Mouse (Mus musculus) intestine, embryonic 14.5 days (tissue): Measurements from ENCODE around the gene Baiap2l2. TPM values are rescaled to one million over a fixed set of nuclear protein-coding genes. Genes with fewer than 3 reads are reported as not detected.
A peak's percentile ranks its signal among the peaks of the same experiment; 100 is the strongest.

ENCODE experiments used
- ATAC-seq: fragments of 200-750 bp; cut with Nextera tagmentation; replicated peaks from 2 replicates; pipeline ENCODE4 v1.8.0; 2017; ENCODE audit warnings: low read depth, moderate number of reproducible peaks, moderate TSS enrichment, moderate library complexity; ENCODE audit not compliant: low FRiP score, low TSS enrichment
- DNase-seq: peaks from one replicate; pipeline ENCODE4 v3.0.0-alpha.2; 2018; ENCODE audit warnings: low spot score
- H3K27ac ChIP-seq: fragments of 300-500 bp; sonication (generic); 2 replicates; pipeline ENCODE4 v1.5.1; 2014; ENCODE audit warnings: low read depth, mild to moderate bottlenecking, control low read depth
- H3K27me3 ChIP-seq: fragments of 300-500 bp; sonication (generic); replicated peaks from 2 replicates; pipeline ENCODE4 v1.6.1; 2014; ENCODE audit warnings: low read length, control low read depth; ENCODE audit not compliant: control insufficient read depth, insufficient read depth
- H3K36me3 ChIP-seq: fragments of 300-500 bp; sonication (generic); 2 replicates; pipeline ENCODE4 v1.6.1; 2014; ENCODE audit warnings: low read length, control low read depth; ENCODE audit not compliant: control insufficient read depth, insufficient read depth
- H3K4me1 ChIP-seq: fragments of 300-500 bp; sonication (generic); replicated peaks from 2 replicates; pipeline ENCODE4 v1.6.1; 2014; ENCODE audit warnings: low read length, control low read depth, mixed read lengths; ENCODE audit not compliant: control insufficient read depth, insufficient read depth
- H3K4me2 ChIP-seq: fragments of 300-500 bp; sonication (generic); 2 replicates; pipeline ENCODE4 v1.6.1; 2014; ENCODE audit warnings: low read length
- H3K4me3 ChIP-seq: fragments of 300-500 bp; sonication (generic); 2 replicates; pipeline ENCODE4 v1.5.1; 2014; ENCODE audit warnings: low read depth, low read length, control low read depth, mixed read lengths
- H3K9ac ChIP-seq: fragments of 300-500 bp; sonication (generic); 2 replicates; pipeline ENCODE4 v1.6.1; 2014; ENCODE audit warnings: mild to moderate bottlenecking, low read length
- H3K9me3 ChIP-seq: fragments of 300-500 bp; sonication (generic); 2 replicates; pipeline ENCODE4 v1.6.1; 2016; ENCODE audit warnings: low read length, control low read depth; ENCODE audit not compliant: control insufficient read depth
- WGBS: fragments of 180-500 bp; shearing (Covaris S2); extraction: QIAGEN DNeasy Blood & Tissue Kit; methylation state at CpG from one replicate; pipeline ENCODE4 v1.1.7; 2014; 5-methylcytosine and 5-hydroxymethylcytosine counted together
- polyA plus RNA-seq: library from polyadenylated mRNA; unstranded; fragments of >200 nt; fragmentation: Nextera tagmentation; extraction: Ambion mirVana; gene quantifications from 2 replicates; pipeline ENCODE4 v1.2.1, GENCODE M21; 2014

Baiap2l2 gene
- polyA plus RNA-seq, 1 experiment from 2014 or later, result 9.4 TPM

- peak overlapping the region; percentile 99 for H3K4me2 ChIP-seq
- peak overlapping the region; percentile 49 for H3K4me3 ChIP-seq
- no peak overlapping the region for H3K27ac ChIP-seq
- no peaks in the 10 kb centered on the region for H3K36me3 ChIP-seq
- no peaks in the 10 kb centered on the region for H3K9me3 ChIP-seq
- peak overlapping the region; percentile 50 for H3K9ac ChIP-seq
- H3K27me3 ChIP-seq, result peaks cover 35% of the 10 kb centered on the region
- H3K4me1 ChIP-seq, result 0 out of 2 replicates have a peak, but pooled peaks cover 5% of the 10 kb centered on the region
- ATAC-seq (peak; percentile 41), DNase-seq (peak; percentile 69)
- under 1% methylated on average over 22 of the region's 28 CpGs for WGBS
Observed at GRCm38 (mm10) chr15:79261757-79262156, 23.6 kb downstream of the Baiap2l2 start.

- H3K27ac ChIP-seq, result no peak overlapping the region
Observed at GRCm38 (mm10) chr15:79261095-79261725, 24.1 kb downstream of the Baiap2l2 start.

GRCm38 (mm10) chr15:79258521-79258920, 26.8 kb downstream of the Baiap2l2 start:
- Histone ChIP-seq H3K27me3 (peaks cover 41% of the 10 kb centered on the region), H3K4me3 (no peak overlapping the region), H3K4me2 (no peak overlapping the region), H3K36me3 (no peaks in the 10 kb centered on the region), H3K4me1 (0 out of 2 replicates have a peak, but pooled peaks cover 5% of the 10 kb centered on the region), H3K9me3 (no peaks in the 10 kb centered on the region), H3K9ac (no peak overlapping the region), H3K27ac (no peak overlapping the region)
- WGBS, result 28% methylated on average over 17 of the region's 17 CpGs
- ATAC-seq (no peak), DNase-seq (no peak)

More at GRCm38 (mm10) chr15:79261095-79261725, 24.1 kb downstream of the Baiap2l2 start:
- peak overlapping the region; percentile 50 for H3K9ac ChIP-seq
- no peaks in the 10 kb centered on the region for H3K9me3 ChIP-seq
- H3K27me3 ChIP-seq, result peaks cover 35% of the 10 kb centered on the region
- 0 out of 2 replicates have a peak, but pooled peaks cover 5% of the 10 kb centered on the region for H3K4me1 ChIP-seq
- peak; percentile 80 for DNase-seq
- 1% methylated on average over 54 of the region's 62 CpGs for WGBS
- H3K4me3 ChIP-seq, result peak overlapping the region; percentile 49
- H3K36me3 ChIP-seq, result no peaks in the 10 kb centered on the region
- ATAC-seq, result peak; percentile 70
- peak overlapping the region; percentile 99 for H3K4me2 ChIP-seq

- WGBS, result 26% methylated on average over 3 of the region's 3 CpGs
- DNase-seq, result no peak
- no peaks in the 10 kb centered on the region for H3K36me3 ChIP-seq
- no peak within 1 kb of the TSS for H3K9ac ChIP-seq
- no peak within 1 kb of the TSS for H3K4me2 ChIP-seq
- H3K27me3 ChIP-seq, result peaks cover 37% of the 10 kb centered on the region
- H3K4me1 ChIP-seq, result no peaks in the 10 kb centered on the region; the same call in 1 of the 2 replicates
- H3K4me3 ChIP-seq, result no peak within 1 kb of the TSS
- H3K27ac ChIP-seq, result no peak within 1 kb of the TSS
- no peaks in the 10 kb centered on the region for H3K9me3 ChIP-seq
- ATAC-seq, result no peak
Observed at GRCm38 (mm10) chr15:79254661-79255060, 30.7 kb downstream of the Baiap2l2 start, which contains the start of gene Slc16a8. Gene Slc16a8 (minus strand): TSS chr15:79254761.

GRCm38 (mm10) chr15:79252580-79252979, 32.8 kb downstream of the Baiap2l2 start:
- Histone ChIP-seq H3K9ac (peak overlapping the region; percentile 37), H3K9me3 (no peaks in the 10 kb centered on the region), H3K4me1 (no peaks in the 10 kb centered on the region; the same call in 1 of the 2 replicates), H3K27ac (no peak overlapping the region), H3K36me3 (peaks cover 15% of the 10 kb centered on the region), H3K27me3 (peaks cover 32% of the 10 kb centered on the region), H3K4me3 (peak overlapping the region; percentile 34), H3K4me2 (peak overlapping the region; percentile 78)
- ATAC-seq (peak; percentile 26; the same call in 1 of the 2 replicates), DNase-seq (peak; percentile 62)
- WGBS, result 33% methylated on average over 24 of the region's 24 CpGs

- H3K4me3 ChIP-seq, result peak overlapping the region; percentile 34
- DNase-seq, result peak; percentile 73
- H3K9me3 ChIP-seq, result no peaks in the 10 kb centered on the region
- no peaks in the 10 kb centered on the region; the same call in 1 of the 2 replicates for H3K4me1 ChIP-seq
- no peak overlapping the region for H3K27ac ChIP-seq
- peak overlapping the region; percentile 78 for H3K4me2 ChIP-seq
- H3K9ac ChIP-seq, result peak overlapping the region; percentile 37
- WGBS, result 1% methylated on average over 61 of the region's 61 CpGs
- ATAC-seq, result peak; percentile 48
- peaks cover 19% of the 10 kb centered on the region for H3K36me3 ChIP-seq
- peaks cover 32% of the 10 kb centered on the region for H3K27me3 ChIP-seq
Observed at GRCm38 (mm10) chr15:79251781-79252491, 33.4 kb downstream of the Baiap2l2 start.

- Histone ChIP-seq H3K4me1 (no peaks in the 10 kb centered on the region; the same call in 1 of the 2 replicates), H3K9ac (no peak overlapping the region), H3K4me2 (no peak overlapping the region), H3K4me3 (no peak overlapping the region), H3K9me3 (no peaks in the 10 kb centered on the region), H3K36me3 (peaks cover 27% of the 10 kb centered on the region), H3K27me3 (peaks cover 32% of the 10 kb centered on the region), H3K27ac (no peak overlapping the region)
- WGBS, result 54% methylated on average over 7 of the region's 7 CpGs
- DNase-seq (no peak), ATAC-seq (no peak)
Observed at GRCm38 (mm10) chr15:79251168-79251567, 34.2 kb downstream of the Baiap2l2 start.

GRCm38 (mm10) chr15:79250236-79250635, 35.1 kb downstream of the Baiap2l2 start:
- Histone ChIP-seq H3K9me3 (no peaks in the 10 kb centered on the region), H3K27ac (no peak overlapping the region), H3K9ac (no peak overlapping the region), H3K4me2 (no peak overlapping the region), H3K36me3 (peaks cover 36% of the 10 kb centered on the region), H3K4me1 (no peaks in the 10 kb centered on the region; the same call in 1 of the 2 replicates), H3K27me3 (peaks cover 32% of the 10 kb centered on the region), H3K4me3 (no peak overlapping the region)
- no peak for ATAC-seq
- 69% methylated on average over 2 of the region's 2 CpGs for WGBS
- no peak for DNase-seq
